Mouse (Mus musculus): ENCODE data around the gene Gng8. TPM values are rescaled to one million over a fixed set of nuclear protein-coding genes. Genes with fewer than 3 reads are reported as not detected.
A peak's percentile ranks its signal among the peaks of the same experiment; 100 is the strongest.

The Gng8 gene
- polyA plus RNA-seq, 1 experiment, result 10.3 TPM

GRCm38 (mm10) chr7:16937312-16937711 lies 45.7 kb downstream of the Gng8 start:
- Histone ChIP-seq H3K4me3 (ENCODE audit: control insufficient read depth, low read depth, low read length) (no peak overlapping the region), H3K4me1 (ENCODE audit: control insufficient read depth, insufficient read depth, low read length) (peaks cover 4% of the 10 kb centered on the region), H3K36me3 (ENCODE audit: control insufficient read depth, insufficient read depth, low read length) (no peaks in the 10 kb centered on the region), H3K27me3 (ENCODE audit: control insufficient read depth, insufficient read depth, low read length) (no peaks in the 10 kb centered on the region), H3K27ac (ENCODE audit: control insufficient read depth, insufficient read depth, low read depth, low read length) (no peak overlapping the region)
- peak; percentile 95 for TF ChIP-seq CTCF (IDR thresholded peaks at IDR 0.05; ENCODE audit: control insufficient read depth, insufficient read depth, insufficient replicate concordance, low read depth, low read length)
- no peak for TF ChIP-seq POLR2A (IDR thresholded peaks at IDR 0.05; ENCODE audit: control insufficient read depth, low read depth, low read length)

DNA sequence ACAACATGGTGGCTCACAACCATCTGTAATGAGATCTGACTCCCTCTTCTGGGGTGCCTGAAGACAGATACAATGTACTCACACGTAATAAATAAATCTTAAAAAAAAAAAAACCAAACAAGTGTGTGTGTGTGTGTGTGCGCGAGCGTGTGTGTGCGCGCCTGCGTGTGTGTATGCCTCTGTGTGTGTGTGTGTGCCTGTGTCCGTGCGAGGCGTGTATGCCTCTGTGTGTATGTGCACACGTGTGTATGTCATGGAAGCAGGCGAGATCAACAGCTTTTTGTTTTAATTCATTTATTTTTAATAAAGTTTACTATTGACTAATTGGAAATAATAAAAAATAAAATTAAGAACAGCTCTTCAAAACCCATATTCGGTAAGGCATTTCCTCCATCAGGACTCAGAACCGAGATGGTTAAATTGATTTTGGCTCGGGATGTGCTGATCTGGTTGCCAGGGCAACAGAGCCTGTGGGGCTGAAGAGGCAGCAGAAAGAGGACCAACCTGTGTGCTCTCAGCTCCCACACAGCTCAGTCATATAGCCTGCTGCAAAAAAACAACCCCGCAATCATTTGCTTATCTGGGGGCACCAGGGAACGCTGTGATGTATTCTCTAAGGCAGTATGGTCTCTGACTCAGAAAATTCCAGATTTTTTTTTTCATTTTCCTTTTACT lies 46.7 kb downstream of the Gng8 start:
- Histone ChIP-seq H3K36me3 (ENCODE audit: control insufficient read depth, insufficient read depth, low read length) (no peaks in the 10 kb centered on the region), H3K27me3 (ENCODE audit: control insufficient read depth, insufficient read depth, low read length) (no peaks in the 10 kb centered on the region), H3K4me3 (ENCODE audit: control insufficient read depth, low read depth, low read length) (no peak overlapping the region), H3K27ac (ENCODE audit: control insufficient read depth, insufficient read depth, low read depth, low read length) (no peak overlapping the region), H3K4me1 (ENCODE audit: control insufficient read depth, insufficient read depth, low read length) (no peaks in the 10 kb centered on the region; the same call in 1 of the 2 replicates)
- TF ChIP-seq POLR2A (IDR thresholded peaks at IDR 0.05; ENCODE audit: control insufficient read depth, low read depth, low read length) (no peak), CTCF (IDR thresholded peaks at IDR 0.05; ENCODE audit: control insufficient read depth, insufficient read depth, insufficient replicate concordance, low read depth, low read length) (no peak)

- TF ChIP-seq POLR2A (IDR thresholded peaks at IDR 0.05; ENCODE audit: control insufficient read depth, low read depth, low read length) (no peak), CTCF (IDR thresholded peaks at IDR 0.05; ENCODE audit: control insufficient read depth, insufficient read depth, insufficient replicate concordance, low read depth, low read length) (no peak)
- no peak overlapping the region for H3K27ac ChIP-seq (ENCODE audit: control insufficient read depth, insufficient read depth, low read depth, low read length)
- peaks cover 8% of the 10 kb centered on the region; the same call in 1 of the 2 replicates for H3K4me1 ChIP-seq (ENCODE audit: control insufficient read depth, insufficient read depth, low read length)
- H3K36me3 ChIP-seq (ENCODE audit: control insufficient read depth, insufficient read depth, low read length), result no peaks in the 10 kb centered on the region
- H3K27me3 ChIP-seq (ENCODE audit: control insufficient read depth, insufficient read depth, low read length), result no peaks in the 10 kb centered on the region
- H3K4me3 ChIP-seq (ENCODE audit: control insufficient read depth, low read depth, low read length), result no peak overlapping the region
Measured at GRCm38 (mm10) chr7:16940292-16940691, 48.7 kb downstream of the Gng8 start.

DNA sequence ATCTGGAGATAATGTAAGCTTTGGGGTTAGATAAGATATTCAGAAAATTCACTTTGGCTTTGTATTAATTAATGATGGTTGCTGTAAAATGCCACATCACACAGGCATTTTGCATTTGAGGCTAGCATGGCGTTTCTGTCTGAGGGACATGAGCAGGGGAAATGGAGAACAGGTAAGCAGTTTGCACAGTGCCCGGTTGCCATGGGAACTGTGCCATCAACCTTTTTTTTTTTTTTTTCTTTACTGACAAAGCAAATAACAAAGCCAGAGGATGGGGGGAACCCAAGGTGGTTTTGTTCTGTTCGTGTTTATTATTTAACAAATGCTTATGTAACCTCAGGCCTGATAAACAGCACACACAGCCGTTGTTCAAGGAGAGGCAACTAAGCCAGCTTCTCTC lies 51.3 kb downstream of the Gng8 start:
- H3K4me1 ChIP-seq (ENCODE audit: control insufficient read depth, insufficient read depth, low read length), result peaks cover 19% of the 10 kb centered on the region

GRCm38 (mm10) chr7:16944061-16944807 lies 52.6 kb downstream of the Gng8 start, which contains the start of gene Pnmal2:
Pnmal2 (plus strand) TSS chr7:16944682.
- Histone ChIP-seq H3K4me1 (ENCODE audit: control insufficient read depth, insufficient read depth, low read length) (peaks cover 29% of the 10 kb centered on the region), H3K4me3 (ENCODE audit: control insufficient read depth, low read depth, low read length) (peak within 1 kb of the TSS; percentile 83), H3K27ac (ENCODE audit: control insufficient read depth, insufficient read depth, low read depth, low read length) (peak within 1 kb of the TSS; percentile 82), H3K36me3 (ENCODE audit: control insufficient read depth, insufficient read depth, low read length) (no peaks in the 10 kb centered on the region), H3K27me3 (ENCODE audit: control insufficient read depth, insufficient read depth, low read length) (no peaks in the 10 kb centered on the region)
- TF ChIP-seq POLR2A (IDR thresholded peaks at IDR 0.05; ENCODE audit: control insufficient read depth, low read depth, low read length) (peak; percentile 63), CTCF (IDR thresholded peaks at IDR 0.05; ENCODE audit: control insufficient read depth, insufficient read depth, insufficient replicate concordance, low read depth, low read length) (no peak)

More for the DNA sequence above, 51.3 kb downstream of the Gng8 start:
- TF ChIP-seq POLR2A (IDR thresholded peaks at IDR 0.05; ENCODE audit: control insufficient read depth, low read depth, low read length) (no peak), CTCF (IDR thresholded peaks at IDR 0.05; ENCODE audit: control insufficient read depth, insufficient read depth, insufficient replicate concordance, low read depth, low read length) (no peak)
- H3K4me3 ChIP-seq (ENCODE audit: control insufficient read depth, low read depth, low read length), result no peak overlapping the region
- no peaks in the 10 kb centered on the region for H3K27me3 ChIP-seq (ENCODE audit: control insufficient read depth, insufficient read depth, low read length)
- H3K36me3 ChIP-seq (ENCODE audit: control insufficient read depth, insufficient read depth, low read length), result no peaks in the 10 kb centered on the region
- no peak overlapping the region for H3K27ac ChIP-seq (ENCODE audit: control insufficient read depth, insufficient read depth, low read depth, low read length)

DNA sequence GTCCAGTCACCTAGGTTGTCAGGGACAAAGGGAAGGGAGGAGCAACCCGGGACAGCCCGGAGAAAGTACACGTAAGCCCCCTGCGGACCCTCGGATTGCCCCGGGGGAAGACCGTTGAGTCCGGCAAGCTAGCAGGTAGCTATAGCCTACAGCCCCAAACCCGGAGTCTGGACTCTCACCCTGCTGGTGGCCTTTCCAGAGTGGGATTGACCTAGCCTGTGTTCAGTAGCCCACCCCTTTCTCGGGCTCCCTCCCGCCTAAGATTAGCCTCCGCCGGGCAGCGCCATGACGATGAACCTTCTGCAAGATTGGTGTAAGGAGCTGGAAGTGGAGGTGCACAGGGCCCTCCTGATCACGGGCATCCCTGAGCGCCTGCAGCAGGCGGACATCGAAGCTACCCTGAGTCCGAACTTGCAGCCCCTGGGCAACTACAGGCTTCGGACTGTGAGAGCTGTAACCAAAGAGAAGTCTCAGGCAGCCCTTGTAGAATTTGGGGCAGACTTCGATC lies 53.3 kb downstream of the Gng8 start:
- H3K4me1 ChIP-seq (ENCODE audit: control insufficient read depth, insufficient read depth, low read length), result peaks cover 31% of the 10 kb centered on the region
- no peaks in the 10 kb centered on the region for H3K36me3 ChIP-seq (ENCODE audit: control insufficient read depth, insufficient read depth, low read length)
- TF ChIP-seq POLR2A (IDR thresholded peaks at IDR 0.05; ENCODE audit: control insufficient read depth, low read depth, low read length), result no peak
- TF ChIP-seq CTCF (IDR thresholded peaks at IDR 0.05; ENCODE audit: control insufficient read depth, insufficient read depth, insufficient replicate concordance, low read depth, low read length), result no peak

More for the DNA sequence above, 53.3 kb downstream of the Gng8 start:
- Histone ChIP-seq H3K4me3 (ENCODE audit: control insufficient read depth, low read depth, low read length) (peak overlapping the region; percentile 83), H3K27me3 (ENCODE audit: control insufficient read depth, insufficient read depth, low read length) (no peaks in the 10 kb centered on the region), H3K27ac (ENCODE audit: control insufficient read depth, insufficient read depth, low read depth, low read length) (peak overlapping the region; percentile 82)

Other genes with a start within 250 kb of the Gng8 start
- gene Ceacam15, start 216.1 kb upstream of the Gng8 start, polyA plus RNA-seq (2012; rRNA removed), result 0.10 TPM in 1 of 2 replicates, not detected in the other
- not detected in 2 replicates for gene Ceacam9, start 169.9 kb upstream of the Gng8 start, polyA plus RNA-seq (2012; rRNA removed)
- 240 and 279 TPM in 2 replicates for gene Ap2s1, start 153.4 kb upstream of the Gng8 start, polyA plus RNA-seq (2012; rRNA removed)
- gene Slc1a5, start 110.4 kb upstream of the Gng8 start, polyA plus RNA-seq (2012; rRNA removed), result 15.2 and 17.8 TPM in 2 replicates
- gene Strn4, start 75.9 kb upstream of the Gng8 start, polyA plus RNA-seq (2012; rRNA removed), result 130 and 147 TPM in 2 replicates
- 3.4 and 3.6 TPM in 2 replicates for gene Fkrp, start 75.1 kb upstream of the Gng8 start, polyA plus RNA-seq (2012; rRNA removed)
- 2.8 and 4.5 TPM in 2 replicates for gene Prkd2, start 48.9 kb upstream of the Gng8 start, polyA plus RNA-seq (2012; rRNA removed)
- gene Dact3, start 16.5 kb upstream of the Gng8 start, polyA plus RNA-seq (2012; rRNA removed), result 30.7 and 31.2 TPM in 2 replicates
- gene Ptgir, start 14.7 kb downstream of the Gng8 start, polyA plus RNA-seq (2012; rRNA removed), result 0.20 and 0.26 TPM in 2 replicates
- 433 and 509 TPM in 2 replicates for gene Calm3, start 32.3 kb downstream of the Gng8 start, polyA plus RNA-seq (2012; rRNA removed)
- 34.2 and 41.6 TPM in 2 replicates for gene Pnmal2, start 52.9 kb downstream of the Gng8 start, polyA plus RNA-seq (2012; rRNA removed)
- gene Pnmal1, start 67.9 kb downstream of the Gng8 start, polyA plus RNA-seq (2012; rRNA removed), result 7.6 and 7.8 TPM in 2 replicates
- 1.8 and 2.4 TPM in 2 replicates for gene Gm42372, start 91.3 kb downstream of the Gng8 start, polyA plus RNA-seq (2012; rRNA removed)
- 1.6 TPM in 2 replicates for gene Ccdc8, start 100.9 kb downstream of the Gng8 start, polyA plus RNA-seq (2012; rRNA removed)
- 80.7 and 84.7 TPM in 2 replicates for gene Ppp5c, start 136.1 kb downstream of the Gng8 start, polyA plus RNA-seq (2012; rRNA removed)
- gene Hif3a, start 170.6 kb downstream of the Gng8 start, polyA plus RNA-seq (2012; rRNA removed), result 4.4 and 6.9 TPM in 2 replicates
- gene Psg16, start 182.3 kb downstream of the Gng8 start, polyA plus RNA-seq (2012; rRNA removed), result 0.16 and 0.19 TPM in 2 replicates

Data from testis, adult 2 months (tissue).